17 mouse cellular contexts compared by ENCODE assay signal in the genomic region with DNA sequence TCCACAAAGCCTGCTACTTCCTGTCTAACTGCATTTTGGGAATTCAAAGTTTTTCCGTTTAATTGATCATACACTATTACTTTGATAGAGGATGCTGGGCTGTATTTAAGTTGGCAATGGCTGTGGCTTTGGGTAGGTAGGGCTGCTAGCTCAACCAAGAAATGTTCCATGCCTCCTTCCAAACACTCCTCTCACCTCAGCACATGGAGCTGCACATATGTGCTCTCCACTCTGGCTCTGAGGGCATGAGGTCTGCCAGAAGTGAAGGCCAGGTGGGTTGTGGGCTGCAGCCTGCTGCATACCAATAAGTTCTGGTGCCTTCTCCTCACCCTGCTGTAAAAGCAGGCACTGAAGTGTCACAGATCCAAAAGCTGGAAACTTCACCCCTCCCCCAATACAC.
"Had no signal": no experiment of that assay in that cellular context is flagged by ENCODE, and none has a peak within 500 bp of the region (broad histone marks: within the 10 kb centered on the region; RNA-seq: fewer than 3 reads in every experiment).

No protein-coding gene starts in this region.

- H3K4me2 ChIP-seq: liver, embryonic 13.5 days; midbrain, embryonic 12.5 days; neural tube, embryonic 13.5 days; stomach, embryonic 15.5 days had no signal

- H3K36me3 ChIP-seq: liver, embryonic 13.5 days; midbrain, embryonic 12.5 days; neural tube, embryonic 13.5 days; stomach, embryonic 15.5 days had no signal

- DNase-seq: kidney, adult 2 months; kidney, postnatal 10 days; kidney, postnatal 4 days; liver, embryonic 13.5 days; lung, adult 2 months; lung, postnatal 14 days; lung, postnatal 4 days; retina, postnatal 1 day; right cerebral cortex, postnatal 25 days; spleen, adult 18-20 months; thymus, postnatal 36 days had no signal

- H3K4me1 ChIP-seq: liver, embryonic 13.5 days; stomach, embryonic 15.5 days had no signal

- H3K4me3 ChIP-seq: liver, embryonic 13.5 days; midbrain, embryonic 12.5 days; myocyte; neural tube, embryonic 13.5 days; stomach, embryonic 15.5 days had no signal

- H3K9me3 ChIP-seq: liver, embryonic 13.5 days; midbrain, embryonic 12.5 days; neural tube, embryonic 13.5 days; stomach, embryonic 15.5 days had no signal

- H3K27me3 ChIP-seq: liver, embryonic 13.5 days; midbrain, embryonic 12.5 days; neural tube, embryonic 13.5 days; stomach, embryonic 15.5 days had no signal

- ATAC-seq: intestine, postnatal 0 days; midbrain, embryonic 16.5 days had no signal

- H3K27ac ChIP-seq: liver, embryonic 13.5 days; midbrain, embryonic 12.5 days; neural tube, embryonic 13.5 days; stomach, embryonic 15.5 days had no signal

- H3K9ac ChIP-seq: liver, embryonic 13.5 days; midbrain, embryonic 12.5 days; neural tube, embryonic 13.5 days; stomach, embryonic 15.5 days had no signal
